Mouse (Mus musculus): ENCODE results near the gene Zfp691.
A peak's percentile ranks its signal among the peaks of the same experiment; 100 is the strongest.

Zfp691 gene

GRCm38 (mm10) chr4:119167068-119167467 is 6.9 kb downstream of the Zfp691 start:
- peak in 1 of 2 experiments; percentile 41 for DNase-seq

- DNase-seq: no peak
Observed at GRCm38 (mm10) chr4:119165916-119166315, 8.1 kb downstream of the Zfp691 start.

GRCm38 (mm10) chr4:119162990-119163389 is 11.0 kb downstream of the Zfp691 start:
- DNase-seq: no peak

- no peak for DNase-seq
Observed at GRCm38 (mm10) chr4:119161358-119161757, 12.6 kb downstream of the Zfp691 start.

- DNase-seq: no peak
Observed at GRCm38 (mm10) chr4:119157891-119158290, 16.1 kb downstream of the Zfp691 start.

- peak; percentile 79 to 82 for DNase-seq
Observed at GRCm38 (mm10) chr4:119157186-119157585, 16.8 kb downstream of the Zfp691 start.

- no peak for DNase-seq
Observed at GRCm38 (mm10) chr4:119148741-119149140, 25.3 kb downstream of the Zfp691 start.

GRCm38 (mm10) chr4:119147347-119147746 is 26.6 kb downstream of the Zfp691 start:
- DNase-seq: no peak

- no peak for DNase-seq
Observed at GRCm38 (mm10) chr4:119146816-119147215, 27.2 kb downstream of the Zfp691 start.

- DNase-seq: peak; percentile 82 to 84
Observed at GRCm38 (mm10) chr4:119142230-119142871, 31.6 kb downstream of the Zfp691 start.

- DNase-seq: no peak
Observed at GRCm38 (mm10) chr4:119141191-119141590, 32.8 kb downstream of the Zfp691 start.

GRCm38 (mm10) chr4:119140126-119140525 is 33.9 kb downstream of the Zfp691 start:
- peak; percentile 41 to 46 for DNase-seq

GRCm38 (mm10) chr4:119138776-119139175 is 35.2 kb downstream of the Zfp691 start:
- DNase-seq: no peak

GRCm38 (mm10) chr4:119138171-119138570 is 35.8 kb downstream of the Zfp691 start:
- DNase-seq: peak; percentile 88 to 93

GRCm38 (mm10) chr4:119137313-119137712 is 36.7 kb downstream of the Zfp691 start:
- DNase-seq: no peak

GRCm38 (mm10) chr4:119133860-119134259 is 40.1 kb downstream of the Zfp691 start:
- no peak for DNase-seq

GRCm38 (mm10) chr4:119133306-119133705 is 40.7 kb downstream of the Zfp691 start:
- no peak for DNase-seq

GRCm38 (mm10) chr4:119131189-119131910 is 42.6 kb downstream of the Zfp691 start:
- no peak for DNase-seq

- DNase-seq: no peak
Observed at GRCm38 (mm10) chr4:119129096-119129495, 44.9 kb downstream of the Zfp691 start.

- DNase-seq: no peak
Observed at GRCm38 (mm10) chr4:119128547-119128946, 45.4 kb downstream of the Zfp691 start.

- DNase-seq: no peak
Observed at GRCm38 (mm10) chr4:119127229-119127628, 46.8 kb downstream of the Zfp691 start.

- DNase-seq: no peak
Observed at GRCm38 (mm10) chr4:119125577-119126270, 48.3 kb downstream of the Zfp691 start.

- DNase-seq: no peak
Observed at GRCm38 (mm10) chr4:119124771-119125273, 49.2 kb downstream of the Zfp691 start.

- DNase-seq: peak; percentile 66 to 74
Observed at GRCm38 (mm10) chr4:119121249-119121648, 52.7 kb downstream of the Zfp691 start.
